20 mouse cellular contexts compared by ENCODE assay signal in genomic region chr9:123953551-123953950, GRCm38 (mm10). TPM values are rescaled to one million over a fixed set of nuclear protein-coding genes. Genes with fewer than 3 reads are reported as not detected.
A peak's percentile ranks its signal among the peaks of the same experiment; 100 is the strongest.
DNase-seq lines count a peak whose midpoint lies in the region; ATAC-seq lines count a peak whose summit lies in the region.
"Had no signal": no experiment of that assay in that cellular context is flagged by ENCODE, and none has a peak within 500 bp of the region (broad histone marks: within the 10 kb centered on the region; RNA-seq: fewer than 3 reads in every experiment).

No protein-coding gene starts in this region.

- peak; percentile 90 for DNase-seq in heart, adult 11 months
- DNase-seq in heart, adult 9 months (ENCODE audit: low spot score in 2 of 2), result no peak
- DNase-seq in spleen, postnatal 36 days (ENCODE audit: low spot score in 2 of 2), result peak; percentile 57 to 64
- DNase-seq in spleen, adult 12 weeks (ENCODE audit: low spot score), result no peak
- no peak for DNase-seq in cerebellum, postnatal 10 days
- DNase-seq in adrenal gland, postnatal 4 days (ENCODE audit: low spot score in 2 of 2), result no peak
- DNase-seq in neural tube, embryonic 10.5 days (ENCODE audit: extremely low spot score, low spot score), result no peak
- DNase-seq: adrenal gland, postnatal 14 days; cerebellum, adult 11 months; cerebellum, adult 8-10 months; cerebellum, postnatal 25 days; gastrocnemius, postnatal 14 days; heart, postnatal 10 days; heart, postnatal 4 days had no signal

- peak; percentile 57 for ATAC-seq in megakaryocyte, adult 5-6 weeks (ENCODE audit: poor library complexity, severe bottlenecking)
- ATAC-seq: activated CD4-positive, CD25-positive, alpha-beta regulatory T cell, adult 4 months; forebrain, embryonic 15.5 days; hindbrain, embryonic 16.5 days; Patski had no signal

RNA-seq across cellular contexts. Expression of gene Ccr1, which starts 14.9 kb away (rescaled TPM):
- 119 and 127 TPM in 2 replicates for total RNA-seq in megakaryocyte, adult 5-6 weeks (2015)
- total RNA-seq in megakaryocyte, adult 5-6 weeks (2017), result 94.4 and 94.8 TPM in 2 replicates
- 1 to 10 TPM; 2.6 to 2.9 TPM for total RNA-seq in adrenal gland, postnatal 4 days (2021)

RNA-seq across cellular contexts. Expression of gene Ccr1l1, which starts 24.7 kb away (rescaled TPM):
- total RNA-seq in megakaryocyte, adult 5-6 weeks (2015), result 0.23 and 1.0 TPM in 2 replicates
- 0.33 TPM in 1 of 2 replicates, not detected in the other for total RNA-seq in megakaryocyte, adult 5-6 weeks (2017)
- total RNA-seq in adrenal gland, postnatal 4 days (2021), result not detected
- total RNA-seq: adrenal gland, adult 18-20 months; adrenal gland, postnatal 14 days; gastrocnemius, postnatal 14 days; heart, postnatal 10 days; heart, postnatal 4 days had no signal

Comparison
In these comparisons a context has a peak if more than half of its experiments do, and no peak if none do; other contexts are left out.
1. DNase-seq: peak in heart, adult 11 months (single experiment) and spleen, postnatal 36 days (2 of 2); none in heart, adult 9 months (0 of 2), spleen, adult 12 weeks (single experiment), cerebellum, postnatal 10 days (0 of 2), adrenal gland, postnatal 4 days (0 of 2) and neural tube, embryonic 10.5 days (single experiment).
2. RNA of gene Ccr1, which starts 14.9 kb away (total RNA-seq): 94.4 to 127 TPM in megakaryocyte, adult 5-6 weeks; 2.6 to 2.9 TPM in adrenal gland, postnatal 4 days; every median in the first group is over 10 times any median in the second.